Mouse (Mus musculus): ENCODE results near the gene Rab44.
"Not testable (repeated sequence)": the region's sequence is repeated elsewhere in the genome, so short reads cannot be mapped to it uniquely, and the experiment has no call there.

Rab44 gene

GRCm38 (mm10) chr17:29091348-29091944, 22.5 kb upstream of the Rab44 start:
- DNase-seq (ENCODE audit: low spot score): no peak

GRCm38 (mm10) chr17:29092497-29092896, 21.4 kb upstream of the Rab44 start:
- DNase-seq (ENCODE audit: low spot score): no peak

GRCm38 (mm10) chr17:29093110-29093952, 20.6 kb upstream of the Rab44 start:
- DNase-seq (ENCODE audit: low spot score): peak; percentile 58

- DNase-seq (ENCODE audit: low spot score): no peak
Measured at GRCm38 (mm10) chr17:29093961-29094309, 20.0 kb upstream of the Rab44 start.

GRCm38 (mm10) chr17:29094310-29095181, 19.4 kb upstream of the Rab44 start:
- peak; percentile 39 for DNase-seq (ENCODE audit: low spot score)

GRCm38 (mm10) chr17:29095201-29095733, 18.7 kb upstream of the Rab44 start:
- peak; percentile 94 for DNase-seq (ENCODE audit: low spot score)

GRCm38 (mm10) chr17:29096245-29096644, 17.7 kb upstream of the Rab44 start:
- no peak for DNase-seq (ENCODE audit: low spot score)

GRCm38 (mm10) chr17:29096851-29097561, 16.9 kb upstream of the Rab44 start:
- DNase-seq (ENCODE audit: low spot score): no peak

GRCm38 (mm10) chr17:29098291-29098690, 15.7 kb upstream of the Rab44 start:
- no peak for DNase-seq (ENCODE audit: low spot score)

- no peak for DNase-seq (ENCODE audit: low spot score)
Measured at GRCm38 (mm10) chr17:29099076-29099475, 14.9 kb upstream of the Rab44 start.

- no peak for DNase-seq (ENCODE audit: low spot score)
Measured at GRCm38 (mm10) chr17:29100627-29101026, 13.3 kb upstream of the Rab44 start.

GRCm38 (mm10) chr17:29110356-29110755, 3.6 kb upstream of the Rab44 start:
- not testable (repeated sequence) for DNase-seq (ENCODE audit: low spot score)

- no peak for DNase-seq (ENCODE audit: low spot score)
Measured at GRCm38 (mm10) chr17:29111332-29111731, 2.6 kb upstream of the Rab44 start.

GRCm38 (mm10) chr17:29116023-29116422, 2.1 kb downstream of the Rab44 start:
- DNase-seq (ENCODE audit: low spot score): no peak

GRCm38 (mm10) chr17:29117006-29117648, 3.2 kb downstream of the Rab44 start:
- no peak for DNase-seq (ENCODE audit: low spot score)

- DNase-seq (ENCODE audit: low spot score): no peak
Measured at GRCm38 (mm10) chr17:29118057-29118456, 4.1 kb downstream of the Rab44 start.

GRCm38 (mm10) chr17:29120666-29121065, 6.7 kb downstream of the Rab44 start:
- no peak for DNase-seq (ENCODE audit: low spot score)

- no peak for DNase-seq (ENCODE audit: low spot score)
Measured at GRCm38 (mm10) chr17:29122817-29123216, 8.9 kb downstream of the Rab44 start.

GRCm38 (mm10) chr17:29123578-29124174, 9.7 kb downstream of the Rab44 start:
- no peak for DNase-seq (ENCODE audit: low spot score)

- DNase-seq (ENCODE audit: low spot score): no peak
Measured at GRCm38 (mm10) chr17:29126561-29126960, 12.6 kb downstream of the Rab44 start.

- DNase-seq (ENCODE audit: low spot score): no peak
Measured at GRCm38 (mm10) chr17:29129341-29129740, 15.4 kb downstream of the Rab44 start.
